Mouse (Mus musculus) lung, adult 18-20 months (tissue): ENCODE results near the gene Pex5.
A peak's percentile ranks its signal among the peaks of the same experiment; 100 is the strongest.

ENCODE experiments used
- DNase-seq, 2 experiments: peaks; one replicate each; pipeline ENCODE4 v3.0.0; 2022; ENCODE audit warnings: mixed read lengths in 2 of 2

The Pex5 gene

DNA sequence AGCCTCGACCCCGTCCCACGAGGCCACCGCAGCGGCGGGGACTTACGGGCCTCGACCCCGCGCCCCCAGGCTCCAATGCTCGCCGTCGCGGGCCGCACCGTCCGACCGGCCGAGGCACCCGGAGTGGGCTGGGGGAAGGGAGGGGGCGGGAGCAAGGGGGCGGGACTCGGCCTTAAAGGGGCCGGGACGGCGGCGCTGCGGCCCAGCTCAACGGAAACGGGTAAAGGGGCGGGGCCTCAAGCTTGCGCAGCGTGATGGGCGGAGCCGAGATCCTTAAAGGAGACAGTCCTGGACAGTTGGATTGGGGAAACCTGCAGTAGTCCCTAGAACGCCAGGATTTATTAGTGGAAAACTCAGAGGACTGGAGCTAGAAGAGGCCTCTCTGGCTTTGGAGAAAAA lies at the start of gene Pex5:
Gene Pex5 (minus strand): TSS at position 141 of the 399 bp plus-strand sequence.
- DNase-seq = peak; percentile 97 to 98

DNA sequence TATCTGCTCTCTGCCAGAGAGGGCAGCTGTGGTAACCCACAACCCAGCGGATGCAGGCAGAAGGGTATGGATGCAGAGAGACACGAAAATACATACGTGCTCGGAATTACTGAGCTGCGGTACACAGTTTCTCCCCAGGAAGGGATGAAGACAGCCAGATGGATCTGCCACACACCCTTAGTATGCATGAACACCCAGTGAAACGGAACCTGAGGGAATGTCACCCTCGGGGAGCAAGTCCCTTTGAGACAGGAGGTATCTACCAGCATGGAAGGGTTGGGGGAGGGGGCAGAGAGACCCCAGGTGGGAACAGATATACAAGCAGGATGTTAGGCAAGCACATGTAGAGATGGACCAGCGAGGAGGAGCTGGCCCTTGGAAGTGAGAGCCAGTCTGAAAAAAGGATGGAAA lies 49.0 kb upstream of the Pex5 start:
- no peak for DNase-seq

DNA sequence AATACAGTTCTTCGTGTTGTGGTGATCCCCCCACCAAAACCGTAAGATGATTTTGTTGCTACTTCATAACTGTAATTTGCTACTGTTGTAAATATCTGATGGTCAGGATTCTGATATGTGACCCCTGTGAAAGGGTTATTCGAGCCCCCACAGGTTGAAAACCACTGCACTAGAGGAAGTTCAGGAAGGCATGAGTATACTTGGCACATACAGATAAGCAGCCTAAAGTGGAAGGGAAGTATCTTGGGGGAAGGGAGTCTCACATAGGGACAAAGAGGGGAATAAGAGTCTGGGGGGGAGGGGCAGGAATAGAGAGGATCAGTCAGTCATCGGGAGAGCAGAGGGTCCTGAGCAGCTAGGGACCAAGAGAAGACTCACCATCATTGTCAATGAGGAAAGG lies 44.5 kb upstream of the Pex5 start:
- DNase-seq = no peak

DNA sequence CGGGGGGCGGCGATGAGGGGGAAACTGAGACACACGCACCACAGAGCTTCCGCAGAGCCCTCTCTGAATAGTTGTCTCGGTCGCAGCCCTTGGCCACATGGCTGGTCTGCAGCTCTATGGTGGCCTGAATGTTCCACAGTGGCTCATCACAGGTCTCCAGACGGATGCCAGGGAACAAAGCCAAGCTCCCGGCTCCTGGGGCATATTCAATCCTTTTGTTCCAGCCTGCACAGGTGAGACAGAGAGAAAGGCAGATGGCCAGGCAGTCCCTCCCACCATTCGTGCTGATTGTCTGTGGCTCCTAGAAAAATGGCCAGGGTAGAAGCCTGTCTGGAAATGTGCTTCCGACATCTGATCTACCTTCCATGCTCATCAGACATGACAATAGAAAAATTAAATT lies 43.6 kb upstream of the Pex5 start:
- DNase-seq = no peak

DNA sequence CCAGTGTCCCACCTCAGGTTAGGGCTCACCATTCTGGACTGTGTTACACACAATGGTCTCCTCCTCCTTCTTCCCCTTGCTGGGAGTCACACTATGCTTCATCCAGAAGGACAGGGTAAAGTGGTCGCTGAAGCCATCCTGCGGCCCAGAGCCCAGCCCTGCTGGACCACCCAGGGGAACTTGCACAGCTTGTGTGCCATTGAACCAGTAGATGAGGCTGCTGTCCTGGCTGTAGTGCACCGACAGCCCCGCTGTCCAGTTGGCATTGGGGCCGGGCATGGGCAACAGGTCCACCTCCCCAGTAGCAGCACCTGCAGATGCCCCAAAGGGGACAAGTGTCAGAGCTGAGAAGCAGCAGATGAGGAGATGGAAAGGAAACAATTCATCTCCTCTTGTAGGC lies 43.0 kb upstream of the Pex5 start:
- no peak for DNase-seq

DNA sequence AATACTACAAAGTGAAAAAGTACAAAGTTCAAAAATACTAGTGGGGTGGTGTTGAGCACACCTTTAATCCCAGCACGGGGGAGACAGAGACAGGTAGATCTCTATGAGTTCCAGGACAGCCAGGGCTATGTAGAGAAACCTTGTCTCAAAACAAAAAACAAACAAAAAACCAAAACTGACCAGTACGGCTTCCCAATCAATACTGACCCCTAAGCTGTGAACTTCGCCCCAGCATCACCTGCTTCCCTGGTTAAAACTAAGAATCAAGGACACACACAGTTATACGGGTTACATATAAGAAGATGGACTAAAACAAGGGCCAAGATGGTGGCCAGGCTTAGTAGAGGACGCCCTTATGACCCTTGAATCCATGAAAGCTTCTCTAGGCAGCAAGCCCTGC lies 41.4 kb upstream of the Pex5 start:
- DNase-seq = no peak

DNA sequence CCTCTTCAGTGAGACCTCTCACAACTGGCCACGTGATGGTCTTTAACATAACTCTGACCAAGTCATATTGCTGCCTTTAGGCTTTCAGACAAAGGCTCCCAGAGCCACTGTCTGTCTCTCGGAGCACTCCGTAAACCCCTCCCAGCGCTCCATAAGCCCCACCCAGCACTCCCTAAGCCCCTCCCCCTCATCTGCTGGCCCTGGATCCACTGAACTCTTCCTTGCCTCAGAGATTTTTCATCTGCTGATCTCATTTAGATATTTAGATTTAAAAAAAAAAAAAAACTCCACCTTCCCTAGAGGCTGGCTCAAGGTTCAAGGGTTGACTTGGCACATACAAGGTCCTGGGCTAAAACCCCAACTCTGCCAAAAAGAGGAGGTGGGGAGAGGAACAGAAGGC lies 38.9 kb upstream of the Pex5 start:
- DNase-seq = no peak

DNA sequence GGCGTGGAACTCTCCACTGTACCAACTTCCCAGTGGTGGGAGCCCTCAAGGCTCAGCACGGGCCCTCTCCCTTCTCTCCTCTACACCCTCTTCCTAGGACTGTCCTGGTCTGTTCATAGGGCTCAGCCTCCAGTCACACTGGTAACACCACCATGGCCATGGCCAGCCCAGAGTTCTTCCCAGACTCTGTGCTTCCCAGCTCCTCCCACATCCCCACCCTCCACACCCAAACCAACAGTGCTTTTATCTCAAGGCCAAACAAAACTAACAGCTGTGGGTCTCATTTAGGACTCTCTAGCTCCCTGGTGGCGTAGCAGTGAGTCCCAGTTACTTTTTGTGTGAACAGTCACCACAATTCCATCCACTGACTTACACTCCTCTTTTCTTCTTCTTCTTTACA lies 37.1 kb upstream of the Pex5 start:
- no peak for DNase-seq

DNA sequence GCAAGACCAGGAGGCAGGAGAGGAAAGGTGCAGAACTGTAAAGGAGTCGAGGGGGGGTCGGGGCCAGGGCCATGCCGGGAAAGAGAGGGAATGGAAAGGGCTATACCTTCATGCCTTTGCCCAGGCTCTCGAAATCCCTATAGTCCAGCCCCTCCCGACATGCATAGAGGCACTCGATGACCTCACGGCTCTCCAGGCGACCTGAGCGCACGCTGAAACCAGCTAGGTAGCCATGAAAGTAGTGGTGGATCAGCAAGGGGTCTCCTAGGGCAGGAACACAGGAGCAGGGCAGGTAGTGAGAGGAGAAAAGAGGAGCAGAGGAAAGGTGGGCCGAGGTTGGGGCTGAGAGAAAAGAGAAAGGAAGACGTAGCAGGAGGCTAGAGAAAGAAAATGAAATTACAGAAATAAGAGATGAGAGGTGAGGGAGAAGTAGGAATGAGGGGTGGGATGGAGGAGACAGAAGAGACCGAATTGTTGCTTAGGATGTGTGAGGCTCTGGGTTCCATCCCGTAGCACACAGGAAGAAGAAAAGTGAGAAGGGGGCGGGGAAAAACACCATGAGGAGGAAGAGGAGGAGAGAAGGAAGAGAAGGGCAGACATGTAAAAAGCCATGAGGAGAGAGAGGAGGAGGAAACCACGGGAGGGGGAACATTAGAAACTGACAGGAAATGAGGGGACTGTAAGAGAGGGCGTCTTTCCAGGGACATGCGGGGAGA lies 35.0 kb upstream of the Pex5 start:
- DNase-seq = no peak

DNA sequence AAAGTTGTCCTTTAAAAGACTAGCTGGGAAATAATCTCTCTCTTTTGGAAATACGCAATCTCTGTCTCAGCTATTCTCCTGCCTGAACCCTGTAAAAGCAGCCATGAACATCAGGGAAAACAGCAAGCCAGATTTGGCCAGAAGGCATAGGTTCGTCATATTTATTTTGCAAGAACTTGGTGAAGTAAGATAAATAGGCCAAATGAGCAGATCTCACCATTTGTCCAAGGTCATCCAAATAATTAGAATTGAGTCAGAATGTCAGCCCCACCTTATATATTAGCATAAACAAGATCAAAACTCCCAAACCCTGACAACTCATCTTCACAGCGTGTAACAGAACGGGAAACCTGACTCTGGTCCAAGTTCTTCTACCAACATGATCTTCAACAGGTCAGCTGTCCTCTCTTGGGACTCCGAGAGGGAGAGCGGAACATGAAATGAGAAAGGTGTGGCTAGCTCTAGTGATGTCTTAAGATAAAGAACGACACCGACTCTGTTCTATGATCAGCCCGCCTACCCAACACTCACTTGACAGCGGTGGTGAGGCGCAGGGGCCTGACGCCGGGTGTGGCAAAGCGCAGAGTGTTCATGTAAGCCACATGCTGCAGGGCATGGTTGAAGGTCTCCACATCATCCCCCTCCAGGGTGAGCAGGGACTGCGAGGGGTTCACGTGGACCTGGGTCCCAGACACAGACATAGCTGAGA lies 34.2 kb upstream of the Pex5 start:
- no peak for DNase-seq

DNA sequence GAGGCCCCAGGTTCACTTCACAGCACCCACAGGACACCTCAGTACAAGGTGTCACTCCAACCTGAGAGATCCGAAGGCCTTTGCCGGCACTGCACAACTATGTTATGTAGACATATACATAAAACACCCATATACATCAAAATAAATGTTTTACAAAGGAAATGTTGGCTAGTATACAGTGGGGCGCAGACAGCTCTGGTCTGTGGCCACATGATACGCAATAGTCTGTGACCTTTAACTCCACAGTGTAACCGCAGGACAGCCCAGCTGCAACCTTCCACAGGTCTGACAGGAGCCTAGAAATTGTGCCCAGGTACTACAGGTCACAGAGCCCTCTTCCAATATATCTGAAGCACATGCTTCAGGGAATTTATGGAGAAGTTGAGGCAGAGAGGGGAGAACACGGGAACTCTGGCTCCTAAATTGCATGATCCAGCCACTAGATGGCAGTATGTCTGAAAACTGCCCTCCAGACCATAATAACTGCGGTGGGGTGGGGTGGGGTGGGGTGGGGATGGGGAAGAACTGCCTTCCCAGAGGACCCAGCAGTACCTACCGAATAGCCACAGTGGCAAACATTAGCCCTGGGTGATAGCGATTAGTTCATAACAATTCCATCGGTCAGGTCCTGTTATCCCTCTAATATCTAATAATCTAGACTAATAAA lies 33.5 kb upstream of the Pex5 start:
- DNase-seq = no peak

DNA sequence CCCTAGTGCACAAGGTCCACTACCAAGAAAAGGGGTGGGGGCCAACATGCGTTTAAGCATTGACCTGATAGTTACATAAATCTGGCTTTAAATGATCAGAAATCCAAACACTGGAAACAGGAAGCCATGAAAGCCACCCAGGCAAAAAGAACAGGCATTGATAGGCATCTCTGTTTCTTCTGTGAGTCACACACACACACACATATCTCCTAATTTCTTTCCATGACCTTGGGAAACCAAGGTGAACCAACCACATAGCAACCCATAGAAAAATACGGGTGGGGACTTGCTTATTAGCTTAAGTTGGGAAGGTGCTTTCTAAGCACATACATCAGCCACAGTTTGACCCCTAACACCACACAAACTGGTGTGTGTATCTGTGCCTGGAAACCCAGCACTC lies 32.5 kb upstream of the Pex5 start:
- no peak for DNase-seq

DNA sequence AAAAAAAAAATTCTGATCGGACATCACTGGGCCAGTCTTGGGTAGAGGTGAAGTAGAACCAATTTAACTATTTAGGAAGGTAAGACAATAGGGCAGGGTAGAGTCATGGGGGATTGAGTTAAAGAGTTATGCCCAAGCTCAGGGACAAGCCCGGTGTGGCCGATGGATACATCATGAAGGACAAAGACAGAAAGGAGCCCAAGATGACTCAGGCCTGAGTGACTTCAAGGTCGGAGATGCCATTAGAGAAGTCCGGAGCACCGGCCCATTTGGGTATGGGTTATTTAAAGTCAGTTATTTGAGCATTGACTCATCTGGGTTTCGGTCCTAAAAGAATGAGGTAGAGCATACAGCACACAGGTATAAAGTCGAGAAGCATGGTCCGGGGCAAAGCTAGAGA lies 31.6 kb upstream of the Pex5 start:
- no peak for DNase-seq

DNA sequence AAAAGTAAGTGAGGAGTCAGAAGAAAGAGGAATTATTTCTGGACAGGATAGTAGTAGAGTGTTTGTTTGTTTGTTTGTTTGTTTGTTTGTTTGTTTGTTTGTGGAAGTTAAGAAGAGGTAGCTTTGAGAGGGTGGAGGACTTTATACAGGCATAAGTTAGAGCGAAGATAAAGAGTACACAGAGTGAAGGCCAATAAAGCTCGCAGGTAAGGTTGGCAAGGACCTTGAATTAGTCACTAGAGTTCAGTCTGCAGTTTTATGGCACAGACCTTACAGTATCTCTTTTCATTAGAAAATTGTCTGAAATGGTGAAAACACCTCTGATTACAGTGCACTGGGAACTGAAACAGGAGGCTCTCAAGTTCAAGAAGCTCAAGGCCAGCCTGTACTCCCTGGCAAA lies 31.2 kb upstream of the Pex5 start:
- no peak for DNase-seq

DNA sequence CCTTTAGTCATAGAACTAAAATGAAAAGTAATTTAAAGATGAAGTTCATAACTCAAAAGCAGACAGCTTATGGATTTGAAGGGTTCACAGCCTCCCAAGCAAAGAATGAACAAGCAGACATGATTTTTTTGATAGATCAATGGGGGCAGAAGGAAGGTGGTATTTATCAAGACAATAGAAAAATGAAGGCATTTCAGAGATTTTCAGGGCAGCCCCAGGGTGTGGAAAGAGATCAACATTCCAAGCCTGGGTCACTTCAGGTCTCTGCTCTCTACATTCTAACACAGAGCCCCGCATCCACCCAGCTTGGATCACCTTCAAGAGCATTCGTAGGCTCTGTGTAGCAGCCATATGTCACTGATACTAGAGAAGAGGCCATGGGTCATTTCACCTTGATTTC lies 28.5 kb upstream of the Pex5 start:
- DNase-seq = no peak

DNA sequence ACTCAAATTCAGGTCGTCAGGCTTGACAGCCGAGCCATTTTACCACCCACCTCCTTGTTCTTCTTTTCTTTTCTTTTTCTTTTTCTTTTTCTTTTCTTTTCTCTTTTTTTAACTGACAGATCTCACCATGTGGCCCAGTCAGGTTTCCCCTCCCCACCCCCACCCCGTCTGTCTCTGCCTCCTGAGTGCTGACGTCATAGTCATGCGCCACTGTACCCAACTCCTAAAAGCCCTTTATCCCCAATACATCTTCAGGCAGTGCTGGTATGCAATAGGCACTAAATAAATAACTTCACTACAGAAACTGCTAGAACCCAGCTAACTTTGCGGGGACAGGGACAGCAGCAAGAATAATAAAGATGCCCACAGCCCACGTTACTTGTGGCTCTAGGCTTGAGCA lies 21.4 kb upstream of the Pex5 start:
- DNase-seq = no peak

DNA sequence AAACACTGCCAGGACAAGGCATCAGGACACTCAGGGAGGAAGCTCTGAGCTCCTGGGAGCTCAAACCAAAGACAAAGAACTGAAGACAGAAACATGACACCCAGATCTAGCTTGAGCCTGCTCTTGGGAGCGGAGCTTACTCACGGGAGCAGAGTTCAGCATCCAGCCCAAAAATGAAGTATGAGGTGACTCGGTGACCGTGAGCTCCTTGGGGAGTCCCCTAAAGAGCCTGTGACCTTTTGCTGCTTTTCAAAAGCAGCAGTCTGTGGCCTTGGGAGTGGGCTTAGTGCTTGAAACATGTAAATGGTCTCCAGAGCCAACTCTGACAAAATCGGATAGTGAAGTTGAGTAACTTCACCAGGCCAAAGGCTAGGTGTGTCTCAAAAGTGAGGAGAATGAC lies 20.3 kb upstream of the Pex5 start:
- DNase-seq = no peak

DNA sequence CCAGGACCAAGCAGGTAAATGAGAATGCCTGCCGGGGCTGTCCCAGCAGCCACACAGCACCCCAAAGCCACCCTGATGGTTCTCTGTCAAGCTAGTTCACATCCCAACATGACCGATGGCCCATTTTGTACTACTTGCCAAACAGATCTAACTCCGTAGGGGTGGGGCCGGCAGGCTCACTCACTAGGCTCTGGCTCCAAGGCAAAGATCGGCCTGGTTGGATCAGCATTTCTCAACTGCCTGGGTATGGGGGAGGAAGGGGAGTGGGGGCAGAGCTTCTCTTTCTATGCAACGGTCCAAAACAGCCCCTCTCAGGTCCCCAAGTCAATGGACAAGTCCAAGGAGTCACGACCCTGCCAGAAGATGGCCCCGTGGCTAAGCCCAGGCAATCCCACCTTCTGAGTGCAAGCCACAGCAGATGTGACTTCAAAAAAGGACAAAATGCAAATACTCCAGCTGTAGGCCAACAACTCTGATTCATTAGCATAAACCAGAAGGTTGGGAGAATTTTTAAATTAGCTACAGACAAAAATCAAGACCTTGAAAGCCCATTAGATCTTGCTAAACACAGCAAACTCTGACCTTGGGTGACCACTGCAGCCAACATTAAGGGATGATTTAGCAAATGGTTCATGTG lies 18.9 kb upstream of the Pex5 start:
- DNase-seq = no peak

DNA sequence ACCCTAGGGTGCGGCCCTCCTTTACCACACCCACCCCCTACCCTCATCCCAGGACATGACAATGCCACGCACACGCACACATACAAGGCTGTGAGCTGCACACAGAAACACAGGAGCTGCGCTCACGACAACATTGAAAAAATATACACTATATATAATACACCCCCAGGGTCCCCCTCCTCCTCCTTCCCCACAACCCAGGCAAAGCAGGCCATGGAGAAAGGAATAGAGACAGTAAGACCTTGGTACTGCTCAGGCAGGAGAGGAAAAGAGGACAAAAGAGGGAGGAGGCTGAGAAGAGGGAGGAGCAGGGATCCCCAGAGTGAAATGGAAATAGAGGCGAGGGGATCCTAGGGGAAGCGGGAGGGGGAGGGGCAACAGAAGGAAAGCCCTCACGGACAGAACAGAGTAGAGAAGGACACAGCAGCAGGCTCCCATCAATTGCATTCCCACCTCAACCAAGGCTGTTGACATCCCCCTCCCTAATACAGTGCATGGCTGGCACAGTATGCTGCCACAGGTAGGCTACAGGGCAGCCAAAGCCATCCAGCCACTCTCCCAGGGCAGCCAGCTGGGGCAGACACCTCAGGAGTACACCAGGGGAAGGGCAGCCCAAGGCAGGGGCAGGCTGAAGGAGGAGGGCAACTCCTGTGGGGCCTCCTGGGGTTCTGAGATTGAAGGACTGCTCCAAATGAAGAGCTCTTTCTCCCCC lies 16.1 kb upstream of the Pex5 start:
- DNase-seq = no peak

DNA sequence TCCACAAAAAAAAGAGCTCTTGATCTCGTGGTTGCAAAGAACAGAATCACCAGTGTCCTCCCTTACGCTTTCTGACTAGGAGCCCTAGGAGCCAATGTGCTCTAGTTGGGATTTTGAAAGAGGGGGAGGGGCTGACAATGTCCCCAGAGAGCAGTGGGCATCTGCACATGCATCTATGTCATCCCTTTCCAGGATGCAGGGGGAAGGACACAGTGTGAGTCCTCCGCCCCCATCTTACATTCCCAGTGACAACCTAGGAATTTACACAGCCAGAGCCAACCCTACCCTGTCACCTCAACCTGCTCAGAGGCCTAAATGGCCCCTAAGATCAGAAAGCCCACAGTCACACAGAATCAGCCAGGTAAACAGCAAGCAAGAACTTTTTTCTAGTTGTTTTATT lies 15.5 kb upstream of the Pex5 start:
- no peak for DNase-seq

DNA sequence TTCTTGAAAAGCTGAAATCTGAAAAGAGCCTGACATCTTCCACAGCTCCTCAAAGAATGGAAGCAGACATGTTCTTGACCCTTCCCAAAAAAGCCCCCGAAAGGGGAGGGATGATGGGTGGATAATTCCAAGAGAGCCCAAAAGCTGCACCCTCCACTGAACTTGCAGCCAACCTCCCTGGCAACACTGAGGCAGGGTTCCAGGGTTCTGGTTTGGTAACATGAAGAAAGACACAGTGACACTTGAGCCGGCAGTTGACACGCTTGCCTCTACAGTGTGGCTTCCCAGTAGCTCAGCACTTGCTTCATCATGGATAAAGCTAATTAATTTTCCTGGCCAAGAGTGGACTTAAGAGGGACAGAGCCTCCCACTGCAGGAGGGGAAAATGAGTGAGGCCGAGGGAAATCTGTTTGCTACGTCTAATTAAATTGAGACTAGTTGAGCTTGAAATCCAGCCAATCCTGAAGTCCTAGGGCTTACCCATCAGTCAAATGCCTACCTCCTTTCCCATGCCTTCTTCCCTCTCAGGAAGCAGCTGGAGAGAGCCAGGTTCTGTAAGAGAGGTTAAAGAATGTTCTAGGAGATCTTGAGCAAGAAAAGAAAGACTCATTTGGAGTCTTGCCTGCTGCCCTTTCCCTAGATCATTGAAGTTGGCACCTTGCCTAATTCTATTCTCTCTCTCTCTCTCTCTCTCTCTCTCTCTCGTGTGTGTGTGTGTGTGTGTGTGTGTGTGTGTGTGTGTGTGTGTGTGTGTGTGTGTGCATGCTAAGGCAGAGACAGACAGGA lies 13.1 kb upstream of the Pex5 start:
- DNase-seq = no peak

DNA sequence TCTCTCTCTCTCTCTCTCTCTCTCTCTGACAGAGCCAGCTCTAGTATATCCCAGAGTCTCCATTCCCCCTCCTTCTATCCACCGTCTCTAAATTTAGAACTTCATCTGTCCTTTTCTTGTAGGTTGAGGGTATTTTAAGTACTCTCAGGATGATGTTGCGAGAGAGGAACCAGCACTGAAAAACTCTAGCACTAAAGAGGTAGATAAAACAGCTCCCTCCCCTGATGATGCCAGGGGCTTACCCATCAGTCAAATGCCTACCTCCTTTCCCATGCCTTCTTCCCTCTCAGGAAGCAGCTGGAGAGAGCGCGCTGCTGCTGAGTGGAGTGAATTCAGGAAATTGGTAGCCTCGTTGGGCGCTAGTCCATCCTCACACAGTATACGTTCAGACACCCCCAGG lies 12.4 kb upstream of the Pex5 start:
- DNase-seq = no peak
